Mouse (Mus musculus): ENCODE results near the gene Lrsam1.

DNA sequence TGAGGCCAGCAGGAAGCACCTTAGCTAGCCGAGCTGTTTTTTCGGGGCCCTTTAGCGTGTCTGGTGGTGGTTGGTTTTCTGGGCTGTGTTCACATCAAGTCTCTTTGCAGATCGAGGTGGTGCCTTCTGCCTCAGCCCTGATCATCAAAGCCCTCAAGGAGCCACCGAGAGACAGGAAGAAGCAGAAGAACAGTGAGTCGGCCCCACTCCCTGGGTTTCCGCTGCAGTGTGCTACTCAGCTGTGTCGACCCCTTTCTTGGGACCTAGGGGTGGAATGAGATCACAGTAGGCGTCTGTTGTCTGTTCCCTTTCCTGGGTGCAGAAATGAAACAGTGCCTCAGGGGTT is 1.4 kb upstream of the Lrsam1 start:
- TF ChIP-seq CTCF (conservative IDR thresholded peaks at IDR 0.05 in 1 of 2, IDR thresholded peaks at IDR 0.05 in 1 of 2; ENCODE audit: low read depth in 2 of 2, low read length in 2 of 2) (no peak), USF2 (conservative IDR thresholded peaks at IDR 0.05; ENCODE audit: low read depth, low read length) (no peak), POLR2A (IDR thresholded peaks at IDR 0.05; ENCODE audit: low read depth, low read length) (peak; percentile 27; the same call in 1 of the 2 replicates), MAX (IDR thresholded peaks at IDR 0.05; ENCODE audit: low read length) (no peak), KAT2A (IDR thresholded peaks at IDR 0.05; ENCODE audit: insufficient replicate concordance, low read length) (no peak)
